Mouse (Mus musculus) hindbrain, embryonic 16.5 days (tissue): ENCODE measurements around the gene Hoxd11. TPM values are rescaled to one million over a fixed set of nuclear protein-coding genes. Genes with fewer than 3 reads are reported as not detected.

ENCODE experiments used
- ATAC-seq: fragments of 200-750 bp; cut with Nextera tagmentation; 2 replicates; pipeline ENCODE4 v1.8.0; 2017; ENCODE audit warnings: moderate TSS enrichment, moderate library complexity
- H3K27ac ChIP-seq: fragments of 300-500 bp; sonication (generic); 2 replicates; pipeline ENCODE4 v1.5.1; 2014; ENCODE audit warnings: low read depth, mild to moderate bottlenecking, control low read depth, low read length, moderate library complexity
- H3K27me3 ChIP-seq: fragments of 300-500 bp; sonication (generic); replicated peaks from 2 replicates; pipeline ENCODE4 v1.6.1; 2014; ENCODE audit warnings: low read length; ENCODE audit not compliant: control insufficient read depth, insufficient read depth
- H3K36me3 ChIP-seq: fragments of 300-500 bp; sonication (generic); 2 replicates; pipeline ENCODE4 v1.6.1; 2014; ENCODE audit warnings: mild to moderate bottlenecking, low read length, moderate library complexity, mixed read lengths; ENCODE audit not compliant: control insufficient read depth, insufficient read depth
- H3K4me1 ChIP-seq: fragments of 300-500 bp; sonication (generic); 2 replicates; pipeline ENCODE4 v1.6.1; 2014; ENCODE audit warnings: low read depth, low read length; ENCODE audit not compliant: control insufficient read depth, insufficient read depth
- H3K4me2 ChIP-seq: fragments of 300-500 bp; sonication (generic); 2 replicates; pipeline ENCODE4 v1.6.1; 2014; ENCODE audit warnings: mild to moderate bottlenecking, low read length, control low read depth, moderate library complexity
- H3K4me3 ChIP-seq: fragments of 300-500 bp; sonication (generic); 2 replicates; pipeline ENCODE4 v1.5.1; 2014; ENCODE audit warnings: mild to moderate bottlenecking, low read length, control low read depth, moderate library complexity
- H3K9ac ChIP-seq: fragments of 300-500 bp; sonication (generic); 2 replicates; pipeline ENCODE4 v1.6.1; 2014; ENCODE audit warnings: low read depth, mild to moderate bottlenecking, control low read depth, low read length, moderate library complexity
- H3K9me3 ChIP-seq: fragments of 300-500 bp; sonication (generic); 2 replicates; pipeline ENCODE4 v1.6.1; 2014; ENCODE audit warnings: mild to moderate bottlenecking, low read length, moderate library complexity; ENCODE audit not compliant: control insufficient read depth
- WGBS: fragments of 180-500 bp; shearing (Covaris S2); extraction: QIAGEN DNeasy Blood & Tissue Kit; methylation state at CpG from one replicate; pipeline ENCODE4 v1.1.7; 2014; 5-methylcytosine and 5-hydroxymethylcytosine counted together
- polyA plus RNA-seq: library from polyadenylated mRNA; unstranded; fragments of >200 nt; fragmentation: Nextera tagmentation; extraction: Ambion mirVana; gene quantifications from 2 replicates; pipeline ENCODE4 v1.2.1, GENCODE M21; 2015

Gene Hoxd11
- polyA plus RNA-seq, 1 experiment from 2014 or later, result not detected

DNA sequence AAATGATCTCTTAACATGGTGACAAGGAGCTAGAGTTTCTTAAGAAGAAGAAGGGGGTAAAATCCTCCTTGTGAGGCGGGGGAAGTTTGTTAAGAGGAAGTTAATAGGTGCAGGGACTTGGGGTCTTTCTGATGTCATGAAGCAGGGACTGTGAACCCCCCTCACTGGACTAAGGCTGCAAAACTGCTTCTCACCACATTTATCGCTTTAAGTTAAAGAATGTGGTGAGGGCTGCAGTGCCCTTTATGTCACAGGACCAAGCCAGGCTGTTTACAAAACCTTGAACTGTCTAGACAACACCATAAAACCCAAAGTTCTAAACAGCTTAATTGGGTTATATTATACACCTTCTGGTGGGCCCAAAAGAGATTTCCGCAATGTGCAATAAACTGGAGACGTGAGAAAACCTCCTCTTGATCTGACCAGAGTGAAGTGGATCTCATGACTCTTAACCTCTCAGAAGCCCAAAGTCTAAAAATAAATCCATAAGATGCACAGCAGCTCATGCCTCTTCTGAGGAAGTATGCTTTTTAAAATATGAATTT, 5.8 kb downstream of the Hoxd11 start:
- H3K4me3 ChIP-seq, result no peak overlapping the region
- no peak for ATAC-seq
- H3K9me3 ChIP-seq, result no peaks in the 10 kb centered on the region; the same call in 1 of the 2 replicates
- no peak overlapping the region for H3K27ac ChIP-seq
- peaks cover 12% of the 10 kb centered on the region; the same call in 1 of the 2 replicates for H3K4me1 ChIP-seq
- H3K27me3 ChIP-seq, result peaks cover 76% of the 10 kb centered on the region
- H3K36me3 ChIP-seq, result no peaks in the 10 kb centered on the region
- H3K4me2 ChIP-seq, result no peak overlapping the region
- no peak overlapping the region for H3K9ac ChIP-seq
- 13% methylated on average over 4 of the region's 4 CpGs for WGBS

GRCm38 (mm10) chr2:74686301-74686987, 7.1 kb downstream of the Hoxd11 start:
- H3K9me3 ChIP-seq, result peaks cover 2% of the 10 kb centered on the region; the same call in 1 of the 2 replicates
- no peak overlapping the region for H3K4me3 ChIP-seq
- H3K27ac ChIP-seq, result no peak overlapping the region
- H3K4me1 ChIP-seq, result peaks cover 12% of the 10 kb centered on the region; the same call in 1 of the 2 replicates
- H3K9ac ChIP-seq, result no peak overlapping the region
- 5% methylated on average over 17 of the region's 17 CpGs for WGBS
- ATAC-seq, result no peak
- peaks cover 68% of the 10 kb centered on the region for H3K27me3 ChIP-seq
- H3K4me2 ChIP-seq, result no peak overlapping the region
- H3K36me3 ChIP-seq, result no peaks in the 10 kb centered on the region

- no peak overlapping the region for H3K9ac ChIP-seq
- 2% methylated on average over 26 of the region's 27 CpGs for WGBS
Measured at GRCm38 (mm10) chr2:74686988-74687697, 7.8 kb downstream of the Hoxd11 start.

GRCm38 (mm10) chr2:74687698-74688555, 8.6 kb downstream of the Hoxd11 start:
- H3K27me3 ChIP-seq, result peaks cover 72% of the 10 kb centered on the region
- H3K9me3 ChIP-seq, result peaks cover 3% of the 10 kb centered on the region; the same call in 1 of the 2 replicates
- peaks cover under 1% of the 10 kb centered on the region; the same call in 1 of the 2 replicates for H3K4me1 ChIP-seq
- no peak overlapping the region for H3K4me3 ChIP-seq
- no peak overlapping the region for H3K4me2 ChIP-seq
- no peak for ATAC-seq
- no peaks in the 10 kb centered on the region for H3K36me3 ChIP-seq
- H3K27ac ChIP-seq, result no peak overlapping the region
- H3K9ac ChIP-seq, result no peak overlapping the region
- 2% methylated on average over 31 of the region's 31 CpGs for WGBS

More at GRCm38 (mm10) chr2:74686988-74687697, 7.8 kb downstream of the Hoxd11 start:
- Histone ChIP-seq H3K9me3 (peaks cover 3% of the 10 kb centered on the region; the same call in 1 of the 2 replicates), H3K36me3 (no peaks in the 10 kb centered on the region), H3K27me3 (peaks cover 67% of the 10 kb centered on the region), H3K27ac (no peak overlapping the region), H3K4me3 (no peak overlapping the region), H3K4me1 (peaks cover 8% of the 10 kb centered on the region; the same call in 1 of the 2 replicates), H3K4me2 (no peak overlapping the region)
- ATAC-seq, result no peak

DNA sequence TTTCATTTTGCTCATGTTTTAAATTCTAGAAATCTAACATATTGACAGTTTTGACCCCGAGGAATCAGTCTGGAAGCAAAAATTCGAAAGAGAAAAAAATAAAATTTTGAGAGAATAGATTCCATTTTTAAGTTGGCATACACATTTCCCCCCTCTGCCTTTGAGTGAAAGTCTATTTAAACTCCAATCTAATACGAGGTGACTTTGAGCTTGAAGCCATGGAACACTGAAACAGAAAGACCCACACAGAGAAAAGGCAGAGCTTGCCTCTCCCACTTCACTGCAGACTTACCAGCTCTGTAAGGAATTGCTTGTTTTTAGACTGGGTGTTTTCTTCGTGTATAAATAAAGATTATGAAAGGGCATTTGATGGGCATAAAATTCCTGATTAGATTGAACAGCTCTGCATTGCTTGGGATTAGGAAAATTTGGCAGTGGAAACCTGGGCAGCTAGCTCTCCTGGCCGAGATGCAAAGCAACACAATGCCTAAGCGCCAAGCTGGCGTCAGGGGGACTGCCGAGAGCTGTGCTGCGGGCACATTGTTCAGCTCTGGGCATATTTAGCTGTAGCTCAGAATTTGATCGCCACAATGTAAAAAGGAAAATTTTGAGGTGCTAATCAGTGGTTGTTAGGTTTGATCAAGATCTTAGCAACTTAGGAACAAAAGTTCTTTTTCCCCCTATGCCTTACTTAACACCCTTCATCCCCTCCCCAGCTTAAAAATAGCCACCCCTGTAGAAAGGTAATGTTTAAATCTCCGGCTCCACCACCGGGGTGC, 9.6 kb downstream of the Hoxd11 start:
- no peak for ATAC-seq
- H3K36me3 ChIP-seq, result no peaks in the 10 kb centered on the region
- peaks cover 74% of the 10 kb centered on the region for H3K27me3 ChIP-seq
- no peak overlapping the region for H3K4me2 ChIP-seq
- no peak overlapping the region for H3K27ac ChIP-seq
- peaks cover 3% of the 10 kb centered on the region; the same call in 1 of the 2 replicates for H3K9me3 ChIP-seq
- H3K4me1 ChIP-seq, result no peaks in the 10 kb centered on the region
- WGBS, result 3% methylated on average over 12 of the region's 12 CpGs
- H3K4me3 ChIP-seq, result no peak overlapping the region
- H3K9ac ChIP-seq, result no peak overlapping the region

- Histone ChIP-seq H3K4me2 (no peak overlapping the region), H3K9me3 (peaks cover 3% of the 10 kb centered on the region; the same call in 1 of the 2 replicates), H3K27ac (no peak overlapping the region), H3K9ac (no peak overlapping the region), H3K4me3 (no peak overlapping the region), H3K27me3 (peaks cover 72% of the 10 kb centered on the region), H3K4me1 (no peaks in the 10 kb centered on the region), H3K36me3 (no peaks in the 10 kb centered on the region)
- ATAC-seq, result no peak
- WGBS, result 3% methylated on average over 24 of the region's 24 CpGs
Measured at GRCm38 (mm10) chr2:74689574-74690337, 10.4 kb downstream of the Hoxd11 start.

GRCm38 (mm10) chr2:74690338-74690716, 11.0 kb downstream of the Hoxd11 start:
- Histone ChIP-seq H3K4me1 (no peaks in the 10 kb centered on the region), H3K36me3 (no peaks in the 10 kb centered on the region), H3K27ac (no peak overlapping the region), H3K27me3 (peaks cover 72% of the 10 kb centered on the region), H3K4me2 (no peak overlapping the region), H3K9me3 (peaks cover 3% of the 10 kb centered on the region; the same call in 1 of the 2 replicates), H3K9ac (no peak overlapping the region), H3K4me3 (no peak overlapping the region)
- WGBS, result 10% methylated on average over 8 of the region's 8 CpGs
- ATAC-seq, result no peak
